Mouse (Mus musculus) testis, adult 2 months (tissue): ENCODE data around the gene Hoxd12.

Experiments used
- CTCF ChIP-seq: fragments of 200-500 bp; IDR thresholded peaks from 2 replicates; pipeline ENCODE4 v1.5.1; 2012; ENCODE audit warnings: low read depth, mild to moderate bottlenecking, inconsistent platforms, low read length, moderate library complexity; ENCODE audit not compliant: control insufficient read depth, insufficient read depth, insufficient replicate concordance
- POLR2A ChIP-seq: fragments of 200-500 bp; IDR thresholded peaks from 2 replicates; pipeline ENCODE4 v1.6.1; 2012; ENCODE audit warnings: low read depth, mild to moderate bottlenecking, inconsistent platforms, low read length, moderate library complexity; ENCODE audit not compliant: control insufficient read depth

DNA sequence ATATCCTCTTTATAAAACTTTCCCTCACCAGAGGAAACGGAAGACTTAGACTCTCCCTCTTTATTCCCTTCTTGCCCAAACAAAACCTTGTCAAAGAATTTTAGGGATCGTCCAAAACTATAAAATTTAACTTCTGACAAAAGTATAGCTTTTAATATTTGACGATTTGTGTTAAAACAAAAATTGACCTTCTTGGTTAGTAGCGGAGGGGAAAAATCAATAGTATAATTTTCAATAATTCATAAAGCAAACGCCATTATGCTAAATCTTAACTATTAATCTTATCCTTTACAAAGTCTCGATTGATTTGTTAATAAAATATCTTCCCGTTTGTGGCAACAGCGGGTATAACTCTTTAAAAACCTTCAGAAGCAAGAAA lies 15.5 kb downstream of the Hoxd12 start:
- TF ChIP-seq CTCF (no peak), POLR2A (no peak)
